8 mouse cellular contexts compared by ENCODE assay signal in the genomic region with DNA sequence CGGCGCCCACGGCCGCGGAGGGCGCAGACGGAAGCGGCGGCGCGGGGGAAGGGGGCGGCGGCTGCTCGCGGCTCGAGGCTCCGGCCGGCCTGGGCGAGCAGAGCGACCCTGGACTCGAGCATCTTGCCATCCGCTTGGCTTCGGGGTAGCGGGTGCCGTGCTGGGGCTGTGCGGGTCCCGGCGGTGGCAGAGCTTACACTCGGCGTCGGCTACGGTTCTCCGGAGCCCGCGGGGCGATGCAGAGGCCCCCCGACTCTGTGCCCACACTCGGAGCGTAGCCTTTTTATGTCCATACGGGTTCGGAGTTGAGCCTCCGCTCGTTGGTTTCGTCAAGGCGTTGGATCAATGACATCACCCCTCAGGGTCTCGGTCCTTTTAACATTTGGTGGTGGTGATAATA. TPM values are rescaled to one million over a fixed set of nuclear protein-coding genes. Genes with fewer than 3 reads are reported as not detected.
DNase-seq lines count a peak whose midpoint lies in the region; ATAC-seq lines count a peak whose summit lies in the region.

No protein-coding gene starts in this region.

- H3K9ac ChIP-seq in intestine, embryonic 16.5 days (ENCODE audit: low read depth, low read length): peak overlapping the region; percentile 92
- peak overlapping the region; percentile 78 for H3K9ac ChIP-seq in neural tube, embryonic 15.5 days (replicated peaks)

- no peaks in the 10 kb centered on the region for H3K9me3 ChIP-seq in intestine, embryonic 16.5 days (ENCODE audit: control insufficient read depth, low read length)
- no peaks in the 10 kb centered on the region for H3K9me3 ChIP-seq in neural tube, embryonic 15.5 days (replicated peaks)

- H3K4me3 ChIP-seq in intestine, embryonic 16.5 days (ENCODE audit: low read length): peak overlapping the region; percentile 96
- H3K4me3 ChIP-seq in neural tube, embryonic 15.5 days (replicated peaks): peak overlapping the region; percentile 79

- DNase-seq in cerebellum, adult 11-12 months: no peak
- DNase-seq in right cerebral cortex, postnatal 14 days: peak; percentile 29
- no peak for DNase-seq in right cerebral cortex, postnatal 25 days
- no peak for DNase-seq in natural killer cell, adult 2 months (ENCODE audit: low spot score in 2 of 2)
- no peak for DNase-seq in kidney, adult 8-10 months

- no peaks in the 10 kb centered on the region for H3K27me3 ChIP-seq in intestine, embryonic 16.5 days (replicated peaks; ENCODE audit: control insufficient read depth, insufficient read depth, low read length)
- H3K27me3 ChIP-seq in neural tube, embryonic 15.5 days (replicated peaks): no peaks in the 10 kb centered on the region

- peak overlapping the region; percentile 62 for H3K4me2 ChIP-seq in intestine, embryonic 16.5 days (ENCODE audit: low read depth, low read length)
- peak overlapping the region; percentile 75 for H3K4me2 ChIP-seq in neural tube, embryonic 15.5 days

- peaks cover 8% of the 10 kb centered on the region; the same call in 1 of the 2 replicates for H3K36me3 ChIP-seq in intestine, embryonic 16.5 days (ENCODE audit: control insufficient read depth, insufficient read depth, low read length)
- peaks cover 36% of the 10 kb centered on the region for H3K36me3 ChIP-seq in neural tube, embryonic 15.5 days

- H3K4me1 ChIP-seq in intestine, embryonic 16.5 days (ENCODE audit: control insufficient read depth, insufficient read depth, low read length): peaks cover 24% of the 10 kb centered on the region
- H3K4me1 ChIP-seq in neural tube, embryonic 15.5 days: peaks cover 60% of the 10 kb centered on the region

- WGBS in intestine, embryonic 16.5 days: under 1% methylated on average over 39 of the region's 46 CpGs
- WGBS in neural tube, embryonic 15.5 days: under 1% methylated on average over 39 of the region's 46 CpGs

- ATAC-seq in cerebellum, adult (ENCODE audit: insufficient number of reproducible peaks, low FRiP score, low TSS enrichment): peak; percentile 26; the same call in 1 of the 2 replicates
- peak; percentile 29 for ATAC-seq in intestine, embryonic 16.5 days
- ATAC-seq in neural tube, embryonic 15.5 days (ENCODE audit: low FRiP score): peak; percentile 58

- peak overlapping the region; percentile 43 for H3K27ac ChIP-seq in intestine, embryonic 16.5 days (ENCODE audit: low read length)
- peak overlapping the region; percentile 78 for H3K27ac ChIP-seq in neural tube, embryonic 15.5 days (replicated peaks)

RNA-seq across cellular contexts. Expression of gene Gcn1l1, which starts 0.3 kb away (rescaled TPM):
- 25.5 and 26.3 TPM in 2 replicates for polyA plus RNA-seq in intestine, embryonic 16.5 days (2015; fragmentation: Nextera tagmentation; extraction: Ambion mirVana)
- polyA plus RNA-seq in neural tube, embryonic 15.5 days (2015; fragmentation: Nextera tagmentation; extraction: Ambion mirVana): 35.7 and 37.6 TPM in 2 replicates

RNA-seq across cellular contexts. Expression of gene Rplp0, which starts 6.1 kb away (rescaled TPM):
- polyA plus RNA-seq in intestine, embryonic 16.5 days (2015; fragmentation: Nextera tagmentation; extraction: Ambion mirVana): 1,506 and 1,615 TPM in 2 replicates
- 785 and 1,036 TPM in 2 replicates for polyA plus RNA-seq in neural tube, embryonic 15.5 days (2015; fragmentation: Nextera tagmentation; extraction: Ambion mirVana)

RNA-seq across cellular contexts. Expression of gene Pxn, which starts 58.9 kb away (rescaled TPM):
- polyA plus RNA-seq in intestine, embryonic 16.5 days (2015; fragmentation: Nextera tagmentation; extraction: Ambion mirVana): 71.9 and 88.2 TPM in 2 replicates
- 21.3 and 28.2 TPM in 2 replicates for polyA plus RNA-seq in neural tube, embryonic 15.5 days (2015; fragmentation: Nextera tagmentation; extraction: Ambion mirVana)
